Mouse (Mus musculus) kidney, embryonic 16.5 days (tissue): ENCODE results near the gene Mrpl53. TPM values are rescaled to one million over a fixed set of nuclear protein-coding genes. Genes with fewer than 3 reads are reported as not detected.
"Not testable (repeated sequence)": the region's sequence is repeated elsewhere in the genome, so short reads cannot be mapped to it uniquely, and the experiment has no call there.

Experiments
- ATAC-seq: fragments of 200-750 bp; cut with Nextera tagmentation; 2 replicates; pipeline ENCODE4 v1.8.0; 2017; ENCODE audit warnings: moderate TSS enrichment; ENCODE audit not compliant: low FRiP score, low TSS enrichment
- H3K27ac ChIP-seq: fragments of 300-500 bp; sonication (generic); 2 replicates; pipeline ENCODE4 v1.5.1; 2014; ENCODE audit warnings: low read length
- H3K27me3 ChIP-seq: fragments of 300-500 bp; sonication (generic); 2 replicates; pipeline ENCODE4 v1.6.1; 2014; ENCODE audit warnings: low read length, control low read depth, mixed read lengths; ENCODE audit not compliant: insufficient read depth
- H3K36me3 ChIP-seq: fragments of 300-500 bp; sonication (generic); 2 replicates; pipeline ENCODE4 v1.6.1; 2014; ENCODE audit warnings: low read length, control low read depth, mixed read lengths; ENCODE audit not compliant: insufficient read depth
- H3K4me1 ChIP-seq: fragments of 300-500 bp; sonication (generic); 2 replicates; pipeline ENCODE4 v1.6.1; 2014; ENCODE audit warnings: low read length, control low read depth, mixed read lengths; ENCODE audit not compliant: insufficient read depth
- H3K4me2 ChIP-seq: fragments of 300-500 bp; sonication (generic); replicated peaks from 2 replicates; pipeline ENCODE4 v1.6.1; 2014; ENCODE audit warnings: low read depth, low read length
- H3K4me3 ChIP-seq: fragments of 300-500 bp; sonication (generic); 2 replicates; pipeline ENCODE4 v1.5.1; 2014; ENCODE audit warnings: mild to moderate bottlenecking, low read length
- H3K9ac ChIP-seq: fragments of 300-500 bp; sonication (generic); replicated peaks from 2 replicates; pipeline ENCODE4 v1.6.1; 2014; ENCODE audit warnings: low read length
- H3K9me3 ChIP-seq: fragments of 300-500 bp; sonication (generic); 2 replicates; pipeline ENCODE4 v1.6.1; 2016; ENCODE audit warnings: low read length, control low read depth
- WGBS: fragments of 180-500 bp; shearing (Covaris S2); extraction: QIAGEN DNeasy Blood & Tissue Kit; methylation state at CpG from one replicate; pipeline ENCODE4 v1.1.7; 2014; 5-methylcytosine and 5-hydroxymethylcytosine counted together
- microRNA counts: library from miRNA; unstranded; fragments of <30 nt; microRNA quantifications from one replicate; lab custom pipeline; 2016
- microRNA-seq: library from miRNA; unstranded; fragments of <30 nt; microRNA quantifications from one replicate; pipeline ENCODE4, GENCODE M21; 2016
- polyA plus RNA-seq: library from polyadenylated mRNA; unstranded; fragments of >200 nt; fragmentation: Nextera tagmentation; extraction: Ambion mirVana; gene quantifications from 2 replicates; pipeline ENCODE4 v1.2.1, GENCODE M21; 2015

The Mrpl53 gene
- polyA plus RNA-seq, 1 experiment from 2014 or later: 143 TPM

- WGBS: 31% methylated on average over 3 of the region's 3 CpGs
- not testable (repeated sequence) for ATAC-seq
Observed at GRCm38 (mm10) chr6:83159456-83159855, 50.6 kb downstream of the Mrpl53 start.

More at GRCm38 (mm10) chr6:83159456-83159855, 50.6 kb downstream of the Mrpl53 start:
- H3K36me3 ChIP-seq, H3K4me3 ChIP-seq, H3K9me3 ChIP-seq, H3K27ac ChIP-seq, H3K9ac ChIP-seq, H3K4me2 ChIP-seq: not testable (repeated sequence)
- Histone ChIP-seq H3K27me3 (peaks cover 24% of the 10 kb centered on the region), H3K4me1 (peaks cover 31% of the 10 kb centered on the region)

MicroRNAs within 50 kb of the gene (microRNA counts, 519-probe panel; counts per million panel counts)
- 971 counts per million, percentile 37 among the panel's probes with 10 or more counts for microRNA mmu-miR-3470a+mmu-miR-3470b (lab: Ali Mortazavi, UCI)

Small RNA genes within 50 kb of the gene (microRNA-seq; reads per million reads assigned to microRNA genes)
- gene Mir3470a: not detected

Other genes with a start within 250 kb of the Mrpl53 start
- 1.1 and 1.6 TPM in 2 replicates for gene Sema4f, start 169.3 kb upstream of the Mrpl53 start, polyA plus RNA-seq
- 0.29 and 0.69 TPM in 2 replicates for gene M1ap, start 162.1 kb upstream of the Mrpl53 start, polyA plus RNA-seq
- gene Dok1, start 75.6 kb upstream of the Mrpl53 start, polyA plus RNA-seq: 14.5 and 14.8 TPM in 2 replicates
- gene Loxl3, start 74.9 kb upstream of the Mrpl53 start, polyA plus RNA-seq: 24.4 and 26.1 TPM in 2 replicates
- gene Aup1, start 54.5 kb upstream of the Mrpl53 start, polyA plus RNA-seq: 244 and 260 TPM in 2 replicates
- 91.9 and 94.3 TPM in 2 replicates for gene Htra2, start 53.8 kb upstream of the Mrpl53 start, polyA plus RNA-seq
- gene Dqx1, start 51.2 kb upstream of the Mrpl53 start, polyA plus RNA-seq: 5.0 and 5.2 TPM in 2 replicates
- 0.49 and 0.73 TPM in 2 replicates for gene Tlx2, start 38.7 kb upstream of the Mrpl53 start, polyA plus RNA-seq
- 43.1 and 44.5 TPM in 2 replicates for gene Pcgf1, start 31.2 kb upstream of the Mrpl53 start, polyA plus RNA-seq
- gene Lbx2, start 22.7 kb upstream of the Mrpl53 start, polyA plus RNA-seq: 8.6 TPM in 2 replicates
- 3.5 and 3.9 TPM in 2 replicates for gene Ccdc142, start 7.4 kb upstream of the Mrpl53 start, polyA plus RNA-seq
- 2.8 and 3.3 TPM in 2 replicates for gene Gm42688, start 7.4 kb upstream of the Mrpl53 start, polyA plus RNA-seq
- 10.6 and 34.9 TPM in 2 replicates for gene Mogs, start 6.5 kb downstream of the Mrpl53 start, polyA plus RNA-seq
- gene Wbp1, start 12.5 kb downstream of the Mrpl53 start, polyA plus RNA-seq: 159 and 160 TPM in 2 replicates
- gene Ino80b, start 16.4 kb downstream of the Mrpl53 start, polyA plus RNA-seq: 14.2 TPM in 2 replicates
- gene Rtkn, start 26.4 kb downstream of the Mrpl53 start, polyA plus RNA-seq: 43.0 and 43.9 TPM in 2 replicates
- 7.7 and 8.0 TPM in 2 replicates for gene Wdr54, start 47.4 kb downstream of the Mrpl53 start, polyA plus RNA-seq
- 2.6 and 2.8 TPM in 2 replicates for gene 1700003E16Rik, start 47.4 kb downstream of the Mrpl53 start, polyA plus RNA-seq
- gene Dctn1, start 56.9 kb downstream of the Mrpl53 start, polyA plus RNA-seq: 97.7 and 101 TPM in 2 replicates
- gene Slc4a5, start 110.8 kb downstream of the Mrpl53 start, polyA plus RNA-seq: 0.72 and 0.91 TPM in 2 replicates
- 38.5 and 40.5 TPM in 2 replicates for gene Mthfd2, start 216.9 kb downstream of the Mrpl53 start, polyA plus RNA-seq
- gene Mob1a, start 217.0 kb downstream of the Mrpl53 start, polyA plus RNA-seq: 70.0 and 73.8 TPM in 2 replicates
- gene Bola3, start 240.1 kb downstream of the Mrpl53 start, polyA plus RNA-seq: 136 and 142 TPM in 2 replicates